In the genomic region with DNA sequence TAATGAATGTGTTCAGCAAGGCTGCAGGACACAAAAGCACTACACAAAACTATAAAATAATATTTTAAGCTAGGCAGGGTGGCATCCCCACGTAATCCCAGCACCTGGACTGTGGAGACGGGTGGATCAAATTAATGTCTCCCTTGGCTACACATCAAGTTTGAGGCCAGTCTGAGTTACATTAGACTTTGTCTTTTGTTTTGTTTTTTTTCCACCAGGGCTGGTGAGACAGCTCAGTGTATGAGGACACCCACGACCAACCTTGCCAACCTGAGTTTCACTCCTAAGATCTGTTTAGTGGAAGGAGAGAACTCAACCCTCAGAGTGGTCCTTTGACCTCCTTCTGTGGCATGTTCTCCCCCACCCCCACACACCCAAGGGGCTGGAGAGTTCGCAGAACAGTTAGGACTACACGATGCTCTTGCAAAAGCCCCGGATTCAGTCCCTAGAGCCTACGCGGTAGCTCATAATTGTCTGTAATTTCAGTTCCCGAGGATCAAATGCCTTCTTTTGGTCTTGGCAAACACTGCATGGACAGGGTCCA, we compare ENCODE assay signal across 15 mouse cellular contexts. TPM values are rescaled to one million over a fixed set of nuclear protein-coding genes. Genes with fewer than 3 reads are reported as not detected.
"Had no signal": no experiment of that assay in that cellular context is flagged by ENCODE, and none has a peak within 500 bp of the region (broad histone marks: within the 10 kb centered on the region; RNA-seq: fewer than 3 reads in every experiment).

No protein-coding gene starts in this region.

- DNase-seq: layer of hippocampus, adult 9-11 months; layer of hippocampus, postnatal 36 days; liver, embryonic 13.5 days; lung, adult 18-20 months; right cerebral cortex, adult 18-20 months; right cerebral cortex, postnatal 25 days; thymus, postnatal 4 days had no signal

- H3K4me2 ChIP-seq: limb, embryonic 15.5 days; liver, embryonic 13.5 days; midbrain, embryonic 13.5 days; neural tube, embryonic 15.5 days had no signal

- H3K36me3 ChIP-seq: limb, embryonic 15.5 days; liver, embryonic 13.5 days; midbrain, embryonic 13.5 days; neural tube, embryonic 15.5 days had no signal

- H3K27me3 ChIP-seq: limb, embryonic 15.5 days; midbrain, embryonic 13.5 days; neural tube, embryonic 15.5 days had no signal

- ATAC-seq: intestine, postnatal 0 days; midbrain, embryonic 13.5 days had no signal

- H3K4me3 ChIP-seq: limb, embryonic 15.5 days; liver, embryonic 13.5 days; midbrain, embryonic 13.5 days; neural tube, embryonic 15.5 days had no signal

- H3K4me1 ChIP-seq: midbrain, embryonic 13.5 days had no signal

- H3K27ac ChIP-seq: kidney, postnatal 0 days; limb, embryonic 15.5 days; liver, embryonic 13.5 days; midbrain, embryonic 13.5 days; neural tube, embryonic 15.5 days; stomach, postnatal 0 days had no signal

- H3K9ac ChIP-seq: limb, embryonic 15.5 days; liver, embryonic 13.5 days; midbrain, embryonic 13.5 days; neural tube, embryonic 15.5 days had no signal

- H3K9me3 ChIP-seq: limb, embryonic 15.5 days; liver, embryonic 13.5 days; midbrain, embryonic 13.5 days; neural tube, embryonic 15.5 days had no signal

RNA-seq across cellular contexts. Expression of a gene that starts 18.2 kb away (rescaled TPM):
- polyA plus RNA-seq: limb, embryonic 11.5 days; neural tube, embryonic 11.5 days had no signal
